Mouse (Mus musculus) heart, postnatal 0 days (tissue): ENCODE results near the gene Car12.

ENCODE experiments used
- CTCF ChIP-seq: IDR thresholded peaks from 2 replicates; pipeline ENCODE4 v1.5.1; 2016; ENCODE audit warnings: antibody characterized with exemption, control low read depth, low read depth
- EP300 ChIP-seq: IDR thresholded peaks from 2 replicates; pipeline ENCODE4 v1.6.1; 2016; ENCODE audit warnings: antibody characterized with exemption, low read depth

DNA sequence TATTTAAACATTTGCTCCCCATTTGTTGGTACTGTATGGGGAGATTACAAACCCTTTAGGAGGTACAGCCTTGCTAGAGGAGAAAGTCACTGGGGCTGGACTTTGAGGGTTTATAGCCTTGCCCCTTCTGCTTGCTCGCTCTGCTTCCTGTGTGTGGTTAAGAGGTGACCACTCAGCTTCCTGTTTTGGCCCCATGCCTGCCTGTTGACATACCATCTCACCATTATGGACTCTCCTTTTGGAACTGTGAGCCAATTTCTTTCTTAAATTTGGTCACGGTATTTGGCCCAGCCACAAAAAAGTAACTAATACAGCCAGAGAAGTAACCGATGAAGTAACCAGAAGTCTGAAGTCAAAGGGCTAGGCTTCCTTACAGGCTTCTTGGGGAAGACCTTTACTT lies 30.7 kb upstream of the Car12 start:
- TF ChIP-seq CTCF (no peak), EP300 (no peak)
